Mouse (Mus musculus): ENCODE data around the gene Tmem233. TPM values are rescaled to one million over a fixed set of nuclear protein-coding genes. Genes with fewer than 3 reads are reported as not detected.

The Tmem233 gene
- not detected in 2 replicates for polyA plus RNA-seq (2015; fragmentation: Nextera tagmentation; extraction: Ambion mirVana)

GRCm38 (mm10) chr5:116083081-116083480 is at the start of gene Tmem233:
Gene Tmem233, minus strand, starts transcription at chr5:116083244.
- Histone ChIP-seq H3K4me3 (no peak within 1 kb of the TSS), H3K27me3 (peaks cover 37% of the 10 kb centered on the region), H3K27ac (no peak within 1 kb of the TSS), H3K9me3 (no peaks in the 10 kb centered on the region), H3K4me2 (replicated peaks) (no peak within 1 kb of the TSS), H3K4me1 (no peaks in the 10 kb centered on the region), H3K36me3 (no peaks in the 10 kb centered on the region), H3K9ac (no peak within 1 kb of the TSS)
- WGBS = 9% methylated on average over 17 of the region's 17 CpGs
- no peak for ATAC-seq (ENCODE audit: low FRiP score, low read depth)

- H3K4me2 ChIP-seq (replicated peaks) = no peak overlapping the region
- no peaks in the 10 kb centered on the region for H3K36me3 ChIP-seq
- ATAC-seq (ENCODE audit: low FRiP score, low read depth) = peak; percentile 61; the same call in 1 of the 2 replicates
- H3K9ac ChIP-seq = no peak overlapping the region
- H3K4me3 ChIP-seq = no peak overlapping the region
- no peaks in the 10 kb centered on the region for H3K27me3 ChIP-seq
- H3K4me1 ChIP-seq = no peaks in the 10 kb centered on the region
- H3K9me3 ChIP-seq = no peaks in the 10 kb centered on the region
- H3K27ac ChIP-seq = no peak overlapping the region
- WGBS = 9% methylated on average over 11 of the region's 11 CpGs
These were observed 40.3 kb upstream of the Tmem233 start for GRCm38 (mm10) chr5:116123344-116123743.

- no peak overlapping the region for H3K27ac ChIP-seq
- H3K4me3 ChIP-seq = no peak overlapping the region
- no peak overlapping the region for H3K4me2 ChIP-seq (replicated peaks)
- no peaks in the 10 kb centered on the region for H3K27me3 ChIP-seq
- WGBS = 43% methylated on average over 9 of the region's 9 CpGs
- H3K36me3 ChIP-seq = no peaks in the 10 kb centered on the region
- no peaks in the 10 kb centered on the region for H3K4me1 ChIP-seq
- no peak overlapping the region for H3K9ac ChIP-seq
- no peaks in the 10 kb centered on the region for H3K9me3 ChIP-seq
- no peak for ATAC-seq (ENCODE audit: low FRiP score, low read depth)
These were observed 33.5 kb upstream of the Tmem233 start for GRCm38 (mm10) chr5:116116567-116116966.

GRCm38 (mm10) chr5:116116110-116116509 is 33.1 kb upstream of the Tmem233 start:
- H3K4me3 ChIP-seq = no peak overlapping the region
- H3K27me3 ChIP-seq = no peaks in the 10 kb centered on the region
- no peaks in the 10 kb centered on the region for H3K4me1 ChIP-seq
- H3K27ac ChIP-seq = no peak overlapping the region
- ATAC-seq (ENCODE audit: low FRiP score, low read depth) = no peak
- WGBS = 43% methylated on average over 4 of the region's 4 CpGs
- no peaks in the 10 kb centered on the region for H3K9me3 ChIP-seq
- no peaks in the 10 kb centered on the region for H3K36me3 ChIP-seq
- no peak overlapping the region for H3K9ac ChIP-seq
- H3K4me2 ChIP-seq (replicated peaks) = no peak overlapping the region

GRCm38 (mm10) chr5:116115071-116115834 is 32.2 kb upstream of the Tmem233 start:
- H3K4me3 ChIP-seq = no peak overlapping the region
- H3K9ac ChIP-seq = no peak overlapping the region
- no peaks in the 10 kb centered on the region for H3K36me3 ChIP-seq
- no peaks in the 10 kb centered on the region for H3K9me3 ChIP-seq
- WGBS = 53% methylated on average over 14 of the region's 14 CpGs
- H3K27me3 ChIP-seq = no peaks in the 10 kb centered on the region
- no peak for ATAC-seq (ENCODE audit: low FRiP score, low read depth)
- no peak overlapping the region for H3K4me2 ChIP-seq (replicated peaks)
- no peak overlapping the region for H3K27ac ChIP-seq
- H3K4me1 ChIP-seq = no peaks in the 10 kb centered on the region

DNA sequence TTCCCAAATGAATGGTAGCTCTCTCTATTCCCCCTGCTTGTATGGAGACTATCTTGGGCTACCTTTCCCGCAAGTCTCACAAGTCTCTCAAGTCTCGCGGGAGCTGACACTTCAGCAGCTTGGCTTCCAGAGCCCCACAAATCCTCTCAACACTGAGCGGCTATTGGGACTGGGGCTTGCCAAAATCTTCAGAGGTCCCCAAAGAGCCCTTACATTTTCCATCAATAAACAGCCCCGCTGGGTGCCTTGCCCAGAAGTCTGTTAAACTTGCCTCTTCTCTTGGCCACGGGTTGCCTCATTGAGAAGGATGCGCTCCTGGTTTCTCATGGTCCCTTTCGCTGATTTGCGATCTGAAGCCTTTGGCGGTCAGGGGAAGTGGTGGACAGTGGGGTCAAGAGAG is 25.6 kb upstream of the Tmem233 start:
- H3K36me3 ChIP-seq = no peaks in the 10 kb centered on the region
- H3K4me3 ChIP-seq = no peak overlapping the region
- H3K27me3 ChIP-seq = no peaks in the 10 kb centered on the region

GRCm38 (mm10) chr5:116084231-116084630 is 1.2 kb upstream of the Tmem233 start:
- no peaks in the 10 kb centered on the region for H3K4me1 ChIP-seq
- WGBS = 86% methylated on average over 6 of the region's 6 CpGs
- H3K27me3 ChIP-seq = peaks cover 37% of the 10 kb centered on the region
- no peaks in the 10 kb centered on the region for H3K9me3 ChIP-seq
- no peak overlapping the region for H3K27ac ChIP-seq
- no peaks in the 10 kb centered on the region for H3K36me3 ChIP-seq
- ATAC-seq (ENCODE audit: low FRiP score, low read depth) = no peak
- H3K9ac ChIP-seq = no peak overlapping the region
- H3K4me3 ChIP-seq = no peak overlapping the region
- no peak overlapping the region for H3K4me2 ChIP-seq (replicated peaks)

More for the DNA sequence above, 25.6 kb upstream of the Tmem233 start:
- no peak for ATAC-seq (ENCODE audit: low FRiP score, low read depth)
- Histone ChIP-seq H3K4me1 (no peaks in the 10 kb centered on the region), H3K27ac (no peak overlapping the region), H3K9me3 (no peaks in the 10 kb centered on the region), H3K4me2 (replicated peaks) (no peak overlapping the region), H3K9ac (no peak overlapping the region)
- 86% methylated on average over 10 of the region's 10 CpGs for WGBS

DNA sequence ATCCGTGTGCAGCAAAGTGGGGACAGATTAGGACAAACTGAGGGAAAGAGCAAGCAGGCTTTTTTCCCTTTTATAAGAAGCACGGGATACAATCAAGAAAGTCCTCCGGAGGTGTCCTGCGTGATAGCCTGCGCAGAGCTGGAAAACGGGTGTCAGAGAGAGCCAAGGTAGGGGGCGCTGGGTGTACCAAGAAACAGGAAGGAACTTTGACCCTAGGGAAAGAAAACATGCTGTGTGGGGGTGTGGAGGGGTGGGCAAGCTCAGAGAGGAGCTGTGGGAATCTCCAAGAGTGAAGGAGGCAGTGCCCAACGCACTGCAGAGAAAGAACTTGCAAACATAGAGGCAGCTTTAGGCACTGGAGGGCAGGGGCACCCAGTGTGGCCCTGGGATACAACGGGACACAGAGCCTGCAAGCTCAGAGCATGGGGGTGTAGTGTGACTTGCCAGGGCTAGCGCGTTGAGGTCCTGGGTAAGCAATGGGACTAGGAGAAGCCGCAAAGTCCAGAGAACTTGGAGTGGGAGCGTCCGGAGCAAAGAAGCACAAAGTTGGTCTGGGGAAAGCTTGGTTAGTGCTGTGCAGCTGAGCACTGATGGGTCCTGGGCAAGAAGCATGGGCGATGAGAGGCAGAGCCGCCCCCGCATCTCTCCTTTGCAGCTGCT is 673 bp downstream of the Tmem233 start:
- Histone ChIP-seq H3K4me1 (no peaks in the 10 kb centered on the region), H3K27ac (no peak overlapping the region), H3K4me2 (replicated peaks) (no peak overlapping the region), H3K27me3 (peaks cover 37% of the 10 kb centered on the region), H3K9ac (no peak overlapping the region), H3K9me3 (no peaks in the 10 kb centered on the region), H3K4me3 (no peak overlapping the region), H3K36me3 (no peaks in the 10 kb centered on the region)
- WGBS = 34% methylated on average over 17 of the region's 17 CpGs
- no peak for ATAC-seq (ENCODE audit: low FRiP score, low read depth)

GRCm38 (mm10) chr5:116081616-116082015 is 1.4 kb downstream of the Tmem233 start:
- no peak overlapping the region for H3K4me3 ChIP-seq
- 78% methylated on average over 7 of the region's 7 CpGs for WGBS
- no peaks in the 10 kb centered on the region for H3K9me3 ChIP-seq
- H3K9ac ChIP-seq = no peak overlapping the region
- no peak overlapping the region for H3K27ac ChIP-seq
- H3K27me3 ChIP-seq = peaks cover 37% of the 10 kb centered on the region
- no peak for ATAC-seq (ENCODE audit: low FRiP score, low read depth)
- H3K4me2 ChIP-seq (replicated peaks) = no peak overlapping the region
- H3K36me3 ChIP-seq = no peaks in the 10 kb centered on the region
- H3K4me1 ChIP-seq = no peaks in the 10 kb centered on the region

DNA sequence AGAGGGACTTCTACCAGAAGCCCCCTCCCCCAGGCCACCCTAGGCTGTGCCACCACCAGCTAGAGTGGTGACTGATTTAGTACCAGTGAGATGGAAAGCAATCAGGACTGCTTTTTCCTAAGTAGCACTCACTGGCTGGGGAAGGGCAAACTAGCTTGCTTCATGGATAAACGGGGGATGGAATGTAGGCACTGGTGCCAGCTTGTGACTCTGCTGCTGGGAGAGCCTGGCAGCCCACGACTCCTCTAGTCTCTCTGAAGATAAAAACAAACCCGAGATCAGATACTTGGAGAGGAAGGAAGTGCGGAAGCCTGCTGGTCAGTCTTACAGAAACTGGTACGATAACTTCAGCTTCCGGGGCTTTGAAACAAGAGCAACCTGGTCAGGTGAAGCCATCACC is 2.3 kb downstream of the Tmem233 start:
- Histone ChIP-seq H3K27me3 (peaks cover 37% of the 10 kb centered on the region), H3K27ac (no peak overlapping the region), H3K9me3 (no peaks in the 10 kb centered on the region), H3K4me3 (no peak overlapping the region), H3K36me3 (no peaks in the 10 kb centered on the region), H3K4me1 (no peaks in the 10 kb centered on the region), H3K9ac (no peak overlapping the region), H3K4me2 (replicated peaks) (no peak overlapping the region)
- no peak for ATAC-seq (ENCODE audit: low FRiP score, low read depth)
- WGBS = 49% methylated on average over 6 of the region's 6 CpGs

DNA sequence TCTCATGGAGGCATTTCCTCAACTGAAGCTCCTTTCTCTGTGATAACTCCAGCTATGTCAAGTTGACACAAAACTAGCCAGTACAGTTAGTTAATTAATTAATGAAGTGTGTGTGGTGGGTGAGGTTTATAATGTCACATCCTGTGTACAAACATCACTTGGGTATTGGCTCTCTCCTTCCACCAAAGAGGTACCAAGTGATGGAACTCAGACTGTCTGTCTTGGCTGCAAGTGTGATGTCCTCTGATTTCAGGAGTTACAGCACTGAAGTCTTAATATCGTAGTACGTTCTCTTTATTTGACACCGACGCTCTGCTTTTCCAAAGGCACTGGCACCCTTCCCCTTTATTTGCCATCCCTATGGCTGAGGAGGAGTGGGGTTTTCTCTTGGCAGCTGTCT is 13.4 kb downstream of the Tmem233 start:
- no peaks in the 10 kb centered on the region for H3K27me3 ChIP-seq
- no peak overlapping the region for H3K9ac ChIP-seq
- H3K36me3 ChIP-seq = no peaks in the 10 kb centered on the region
- H3K4me2 ChIP-seq (replicated peaks) = no peak overlapping the region
- no peaks in the 10 kb centered on the region for H3K4me1 ChIP-seq
- H3K4me3 ChIP-seq = no peak overlapping the region
- WGBS = 96% methylated on average over 4 of the region's 4 CpGs
- ATAC-seq (ENCODE audit: low FRiP score, low read depth) = no peak
- H3K9me3 ChIP-seq = no peaks in the 10 kb centered on the region
- H3K27ac ChIP-seq = no peak overlapping the region

- H3K27ac ChIP-seq = no peak overlapping the region
- H3K4me2 ChIP-seq (replicated peaks) = no peak overlapping the region
- H3K4me3 ChIP-seq = no peak overlapping the region
- ATAC-seq (ENCODE audit: low FRiP score, low read depth) = no peak
- no peaks in the 10 kb centered on the region for H3K9me3 ChIP-seq
- H3K9ac ChIP-seq = no peak overlapping the region
- WGBS = 59% methylated on average over 6 of the region's 6 CpGs
- H3K27me3 ChIP-seq = no peaks in the 10 kb centered on the region
- no peaks in the 10 kb centered on the region for H3K4me1 ChIP-seq
- no peaks in the 10 kb centered on the region for H3K36me3 ChIP-seq
These were observed 30.2 kb downstream of the Tmem233 start for GRCm38 (mm10) chr5:116052826-116053225.

Measured in limb, embryonic 13.5 days (tissue).